Mouse (Mus musculus): Measurements from ENCODE around the gene Spdye4a.
"Not testable (repeated sequence)": the region's sequence is repeated elsewhere in the genome, so short reads cannot be mapped to it uniquely, and the experiment has no call there.

Spdye4a gene

GRCm38 (mm10) chr5:143222287-143222686 is 4.4 kb downstream of the Spdye4a start:
- no peak for DNase-seq

GRCm38 (mm10) chr5:143220996-143221395 is 5.7 kb downstream of the Spdye4a start:
- DNase-seq: no peak

- no peak for DNase-seq
Measured at GRCm38 (mm10) chr5:143213832-143214231, 12.9 kb downstream of the Spdye4a start.

- no peak for DNase-seq
Measured at GRCm38 (mm10) chr5:143205015-143205414, 21.7 kb downstream of the Spdye4a start.

GRCm38 (mm10) chr5:143196506-143196905 is 30.2 kb downstream of the Spdye4a start:
- no peak for DNase-seq

- no peak for DNase-seq
Measured at GRCm38 (mm10) chr5:143195166-143195565, 31.5 kb downstream of the Spdye4a start.

GRCm38 (mm10) chr5:143194747-143195146 is 31.9 kb downstream of the Spdye4a start:
- DNase-seq: not testable (repeated sequence)

- no peak for DNase-seq
Measured at GRCm38 (mm10) chr5:143192806-143193205, 33.9 kb downstream of the Spdye4a start.

- DNase-seq: not testable (repeated sequence)
Measured at GRCm38 (mm10) chr5:143188014-143188413, 38.7 kb downstream of the Spdye4a start.

GRCm38 (mm10) chr5:143180255-143181076 is 46.2 kb downstream of the Spdye4a start, which contains the start of the genes Rbak and Spdye4b:
Gene Rbak (minus strand): TSS chr5:143180775.
Gene Spdye4b (plus strand): TSS chr5:143181017.
- peak; percentile 91 for DNase-seq

GRCm38 (mm10) chr5:143179179-143179578 is 47.5 kb downstream of the Spdye4a start:
- no peak for DNase-seq

- DNase-seq: no peak
Measured at GRCm38 (mm10) chr5:143177541-143178200, 49.0 kb downstream of the Spdye4a start.

GRCm38 (mm10) chr5:143175970-143176369 is 50.7 kb downstream of the Spdye4a start:
- DNase-seq: no peak

All from cerebellum, adult 8-10 months (tissue).